Mouse (Mus musculus): ENCODE data around the gene Zfp853.

Zfp853 gene

GRCm38 (mm10) chr5:143292879-143293278 lies 544 bp downstream of the Zfp853 start:
- no peak for DNase-seq (ENCODE audit: low spot score)

- DNase-seq (ENCODE audit: low spot score) = no peak
Observed at GRCm38 (mm10) chr5:143289299-143289698, 4.1 kb downstream of the Zfp853 start.

DNA sequence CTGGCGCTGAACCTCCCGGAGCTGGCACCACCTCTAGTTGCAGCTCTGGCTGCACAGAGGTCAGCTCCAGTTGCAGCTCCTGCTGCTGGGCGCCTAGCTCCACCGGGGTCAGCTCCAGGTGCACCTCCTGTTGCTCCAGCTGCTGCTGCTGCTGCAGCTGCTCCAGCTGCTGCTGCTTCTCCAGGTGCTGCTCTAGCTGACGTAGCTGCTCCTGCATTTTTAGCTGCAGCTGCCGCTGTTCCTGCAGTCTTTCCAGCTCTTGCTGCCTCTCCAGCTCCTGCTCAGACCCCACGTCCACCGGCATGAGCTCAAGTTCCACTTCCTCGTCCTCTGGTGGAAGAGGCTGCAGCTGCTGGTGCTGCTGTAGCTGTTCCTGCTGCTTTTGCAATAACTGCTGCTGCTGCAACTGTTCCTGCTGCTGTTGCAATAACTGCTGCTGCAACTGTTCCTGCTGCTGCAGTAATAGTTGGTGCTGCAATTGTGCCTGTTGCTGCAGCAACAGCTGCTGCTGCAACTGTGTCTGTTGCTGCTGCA lies 5.0 kb downstream of the Zfp853 start:
- no peak for DNase-seq (ENCODE audit: low spot score)

DNA sequence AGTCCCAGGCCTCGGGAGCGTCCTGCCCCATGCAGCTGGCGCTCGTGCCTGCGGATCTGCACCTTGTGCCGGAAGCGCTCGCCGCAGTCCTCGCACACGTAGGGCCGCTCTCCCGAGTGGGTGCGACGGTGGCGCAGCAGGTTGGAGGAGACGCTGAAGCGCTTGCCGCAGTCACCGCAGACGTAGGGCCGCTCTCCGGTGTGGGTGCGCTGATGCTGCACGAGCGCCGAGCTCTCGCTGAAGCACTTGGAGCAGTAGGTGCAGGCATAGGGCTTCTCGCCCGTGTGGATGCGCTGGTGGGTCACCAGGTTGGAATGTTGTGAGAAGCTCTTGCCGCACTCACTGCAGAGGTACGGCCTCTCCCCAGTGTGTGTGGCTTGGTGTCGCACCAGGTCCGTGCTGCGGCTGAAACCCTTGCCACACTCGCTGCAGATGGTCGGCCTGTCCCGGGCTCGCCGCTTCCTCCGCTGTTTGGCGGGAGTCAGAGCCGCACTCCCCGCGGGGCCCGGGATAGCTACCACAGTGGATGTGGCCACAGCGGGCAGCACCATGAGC lies 5.6 kb downstream of the Zfp853 start:
- DNase-seq (ENCODE audit: low spot score) = peak; percentile 33

DNA sequence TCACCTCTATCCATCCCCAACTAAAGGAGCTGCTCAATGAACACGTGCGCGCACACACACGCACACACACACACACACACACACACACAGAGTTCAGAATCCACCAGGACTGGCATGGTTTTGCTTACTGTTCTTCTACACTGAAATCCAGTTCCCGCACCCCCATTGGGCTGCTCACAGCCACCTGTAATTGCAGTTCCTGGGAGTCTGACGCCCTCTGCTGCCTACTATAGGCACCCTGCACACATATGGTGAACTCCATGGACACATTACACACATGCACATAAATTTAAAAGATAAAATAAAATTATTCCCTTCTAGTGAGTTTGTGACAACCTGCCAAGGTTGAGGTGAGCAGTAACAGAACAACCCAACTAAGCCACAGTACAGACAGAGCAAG lies 8.7 kb downstream of the Zfp853 start:
- DNase-seq (ENCODE audit: low spot score) = no peak

DNA sequence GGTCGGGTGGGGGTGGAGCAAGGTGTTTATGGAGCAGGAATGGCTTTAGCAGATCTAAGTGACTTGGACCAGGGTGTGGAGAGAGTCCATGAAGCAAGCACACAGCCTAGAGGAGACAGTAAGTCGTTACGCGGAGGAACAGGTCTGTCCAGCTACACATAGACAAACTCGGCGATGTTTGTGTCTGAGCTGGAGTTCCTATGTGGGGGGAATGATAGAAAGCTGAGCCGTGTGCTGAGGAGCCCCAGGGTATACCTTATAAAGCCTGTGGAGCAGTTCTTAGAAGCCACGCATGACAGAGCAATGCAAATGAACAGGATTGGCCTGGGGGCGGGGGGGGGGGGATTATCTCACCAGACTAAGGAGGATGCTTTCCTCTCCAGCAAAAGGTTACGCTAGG lies 14.2 kb downstream of the Zfp853 start:
- DNase-seq (ENCODE audit: low spot score) = no peak

- no peak for DNase-seq (ENCODE audit: low spot score)
Observed at GRCm38 (mm10) chr5:143275761-143276160, 17.7 kb downstream of the Zfp853 start.

GRCm38 (mm10) chr5:143272540-143273330 lies 20.7 kb downstream of the Zfp853 start:
- no peak for DNase-seq (ENCODE audit: low spot score)

GRCm38 (mm10) chr5:143272108-143272507 lies 21.3 kb downstream of the Zfp853 start:
- DNase-seq (ENCODE audit: low spot score) = no peak

DNA sequence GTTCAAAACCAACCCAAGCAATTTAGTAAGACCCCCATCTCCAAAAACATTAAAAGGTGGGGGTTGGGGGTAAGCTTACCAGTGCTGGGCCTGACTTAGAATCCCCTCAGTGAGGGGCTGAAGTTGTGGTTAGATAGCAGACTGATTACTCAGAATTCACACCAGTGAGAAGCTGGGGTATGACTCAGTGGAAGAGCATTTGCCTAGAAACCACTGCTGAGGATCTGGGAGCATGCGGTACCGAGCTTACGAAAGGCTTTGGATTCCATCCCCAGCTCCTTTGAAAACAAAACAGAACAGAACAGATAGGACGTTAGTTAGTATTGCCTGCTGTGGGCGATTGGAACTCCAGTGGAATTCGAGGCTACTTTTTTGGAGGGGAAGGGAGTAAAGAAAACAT lies 21.8 kb downstream of the Zfp853 start:
- no peak for DNase-seq (ENCODE audit: low spot score)

DNA sequence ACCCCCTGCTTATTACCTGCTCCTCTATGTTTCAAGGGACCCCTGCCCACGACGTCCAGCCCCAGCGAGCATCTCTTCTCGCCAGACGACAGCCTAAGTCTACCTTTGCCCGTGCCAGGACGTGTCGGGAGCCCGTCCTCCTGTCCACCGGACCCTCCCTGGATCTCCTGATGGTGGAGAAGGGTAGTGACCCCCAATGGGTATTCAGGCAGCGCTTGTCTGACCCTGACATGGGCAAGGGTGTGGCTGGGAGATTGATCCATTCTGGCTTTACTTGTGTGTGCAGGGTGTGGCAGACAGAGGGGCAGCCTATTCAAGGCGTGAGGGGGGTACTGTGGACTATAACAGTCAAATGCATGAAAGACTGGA lies 23.3 kb downstream of the Zfp853 start:
- no peak for DNase-seq (ENCODE audit: low spot score)

- DNase-seq (ENCODE audit: low spot score) = peak; percentile 71
Observed at GRCm38 (mm10) chr5:143269363-143270150, 23.9 kb downstream of the Zfp853 start, which contains the start of gene Zfp316. TSS of gene Zfp316 (minus strand) at chr5:143270022.

GRCm38 (mm10) chr5:143268985-143269362 lies 24.4 kb downstream of the Zfp853 start:
- no peak for DNase-seq (ENCODE audit: low spot score)

DNA sequence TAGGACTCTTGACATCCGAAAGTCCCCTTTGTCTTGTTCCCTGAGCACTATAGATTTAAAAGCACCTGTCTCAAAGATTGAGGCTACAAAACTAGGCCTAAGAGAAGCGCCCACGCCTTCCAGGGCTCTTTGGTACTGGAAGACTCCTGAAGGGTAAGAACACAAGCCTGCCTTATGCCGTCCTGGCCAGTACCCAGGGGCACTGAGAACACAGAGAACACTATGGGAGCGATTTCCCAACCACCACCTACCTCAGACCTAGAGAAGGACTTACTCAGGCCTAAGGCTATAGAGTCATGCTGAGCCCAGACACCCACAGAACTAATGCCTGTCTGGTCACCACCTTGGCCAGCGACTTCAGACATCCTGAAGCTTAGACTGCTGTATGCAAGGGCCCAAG lies 26.6 kb downstream of the Zfp853 start:
- no peak for DNase-seq (ENCODE audit: low spot score)

GRCm38 (mm10) chr5:143265409-143265808 lies 28.0 kb downstream of the Zfp853 start:
- DNase-seq (ENCODE audit: low spot score) = no peak

DNA sequence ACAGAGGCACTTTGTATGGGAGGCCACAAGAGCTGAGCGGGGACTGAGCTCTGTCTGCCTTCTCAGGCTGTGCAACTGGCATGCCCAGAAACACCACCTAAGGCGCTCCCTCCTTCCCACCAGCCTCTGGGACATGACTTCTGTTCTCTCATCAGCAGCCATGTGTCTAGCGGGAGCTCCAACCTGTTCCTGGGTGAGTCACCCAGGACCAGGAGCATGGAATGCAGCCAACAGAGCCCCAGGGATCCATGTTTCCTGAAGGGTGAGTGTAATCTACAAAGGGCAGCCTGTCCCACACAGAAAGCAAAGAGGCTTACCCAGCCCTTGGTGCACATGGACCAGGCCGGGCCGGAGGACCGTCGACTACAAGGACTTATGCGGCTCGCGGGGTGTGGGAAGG lies 28.7 kb downstream of the Zfp853 start:
- DNase-seq (ENCODE audit: low spot score) = no peak

GRCm38 (mm10) chr5:143261636-143262035 lies 31.8 kb downstream of the Zfp853 start:
- no peak for DNase-seq (ENCODE audit: low spot score)

DNA sequence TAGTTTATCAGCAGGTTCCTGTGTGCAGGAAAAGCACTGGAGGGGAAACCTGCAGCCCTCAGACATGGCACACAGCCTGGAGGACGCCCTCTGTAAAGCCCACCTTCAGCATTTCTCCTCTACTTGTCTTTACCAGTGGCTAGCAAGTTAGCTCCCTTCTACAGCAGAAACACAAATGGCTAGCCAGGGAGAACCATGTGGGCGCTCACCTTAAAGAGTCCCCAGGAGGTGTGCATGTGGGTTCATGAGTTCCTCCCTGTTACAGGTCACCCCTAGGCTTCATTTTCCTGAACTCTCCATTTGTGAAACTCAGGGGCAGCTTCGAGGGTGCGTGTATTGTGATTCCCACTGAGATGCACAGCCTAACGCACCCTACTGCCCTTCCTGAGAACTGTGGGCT lies 37.6 kb downstream of the Zfp853 start:
- no peak for DNase-seq (ENCODE audit: low spot score)

- DNase-seq (ENCODE audit: low spot score) = no peak
Observed at GRCm38 (mm10) chr5:143255131-143255519, 38.3 kb downstream of the Zfp853 start.

GRCm38 (mm10) chr5:143254487-143255130 lies 38.8 kb downstream of the Zfp853 start:
- peak; percentile 48 for DNase-seq (ENCODE audit: low spot score)

DNA sequence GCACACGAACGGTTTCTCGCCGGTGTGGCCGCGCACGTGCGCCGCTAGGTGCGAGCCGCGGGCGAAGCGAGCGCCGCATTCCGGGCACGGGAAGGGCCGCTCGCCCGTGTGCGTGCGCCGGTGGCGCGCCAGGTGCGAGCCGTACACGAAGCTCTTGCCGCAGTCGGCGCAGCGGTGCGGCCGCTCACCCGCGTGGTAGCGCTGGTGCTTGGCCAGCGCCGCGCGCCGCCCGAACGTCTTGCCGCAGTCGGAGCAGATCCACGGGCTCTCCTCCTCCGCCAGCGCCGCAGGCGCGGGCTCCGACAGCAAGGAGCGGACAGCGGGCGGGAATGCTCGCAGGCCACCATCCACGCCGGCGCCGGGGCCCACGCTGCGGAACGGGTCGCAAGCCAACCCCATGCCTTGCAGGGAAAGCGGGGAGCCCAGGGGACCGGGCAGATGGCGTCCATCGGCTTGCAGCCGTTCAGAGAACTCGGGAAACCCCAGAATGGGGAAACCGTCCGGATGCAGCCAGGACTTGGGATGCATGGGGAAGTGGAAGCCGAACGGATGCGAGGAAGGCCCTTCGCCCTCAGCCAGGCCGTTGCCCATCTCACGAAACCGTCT lies 39.4 kb downstream of the Zfp853 start:
- DNase-seq (ENCODE audit: low spot score) = peak; percentile 16

Data from embryo, embryonic 10 days (tissue).